Mouse (Mus musculus) erythroid progenitor cell, adult 5-6 weeks (primary cell): ENCODE data around the gene Cux1. TPM values are rescaled to one million over a fixed set of nuclear protein-coding genes. Genes with fewer than 3 reads are reported as not detected.

Source experiments
- ATAC-seq: replicated peaks from 2 replicates; pipeline ENCODE4 v1.8.0; 2016; ENCODE audit warnings: moderate number of reproducible peaks, mild to moderate bottlenecking, moderate TSS enrichment, inconsistent platforms; ENCODE audit not compliant: poor library complexity, low FRiP score, severe bottlenecking
- total RNA-seq, 2 experiments: library from RNA; stranded (forward) in 1 of 2; stranded (reverse) in 1 of 2; fragments of 150-400 nt in 1 of 2; fragments of 186-747, 209-891 nt in 1 of 2; gene quantifications; 2 replicates each; pipeline versions ENCODE4 v1.2.3 to v1.2.4; 2015 to 2017; ENCODE audit warnings: low replicate concordance in 2 of 2

Cux1 gene
- total RNA-seq (2015; ENCODE audit: low replicate concordance) = 42.3 and 57.3 TPM in 2 replicates
- 71.5 and 79.1 TPM in 2 replicates for total RNA-seq (2017; ENCODE audit: low replicate concordance)

DNA sequence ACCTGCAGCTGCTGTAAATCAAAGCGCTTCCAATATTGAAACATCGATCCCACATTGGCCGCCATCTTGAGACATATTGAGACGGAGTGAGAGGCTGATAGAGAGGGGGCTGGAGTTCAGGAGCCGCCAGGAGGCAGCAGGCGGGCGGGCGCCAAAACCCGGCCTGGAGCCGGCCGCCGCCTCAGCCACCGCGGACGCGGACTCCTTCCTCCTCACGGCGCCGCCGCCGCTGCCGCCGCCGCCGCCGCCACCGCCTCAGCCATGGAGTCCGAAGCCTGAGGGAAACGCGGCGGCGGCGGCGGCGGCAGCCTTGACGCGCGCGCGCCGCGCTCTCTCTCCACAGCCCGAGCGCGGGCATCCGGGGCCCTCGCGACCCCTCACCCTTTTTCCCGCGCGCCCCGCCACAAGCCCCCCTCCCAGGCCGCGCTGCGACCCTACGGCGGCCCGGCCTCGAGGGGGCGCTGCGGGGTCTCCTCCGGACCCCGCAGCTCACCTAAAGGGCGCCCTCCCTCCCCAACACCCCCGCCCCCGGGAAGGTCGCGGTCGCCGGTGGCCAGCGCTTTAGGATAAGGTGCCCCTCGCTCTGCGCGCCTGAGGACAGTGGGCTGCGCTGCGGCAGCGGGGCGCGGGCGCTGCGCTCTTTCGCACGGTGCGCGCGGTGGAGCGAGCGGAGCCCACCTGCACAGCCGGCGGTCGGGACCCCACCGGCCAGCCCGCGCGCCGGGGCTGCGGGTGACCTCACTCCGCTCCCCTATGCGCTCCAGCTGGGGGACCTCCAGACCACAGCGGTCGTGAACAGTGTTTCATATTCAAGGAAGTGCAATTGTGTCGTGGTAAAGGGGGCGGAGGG lies at the start of gene Cux1:
TSS of gene Cux1 (minus strand) at position 315 of the 850 bp plus-strand sequence.
- peak; percentile 83 for ATAC-seq

GRCm38 (mm10) chr5:136612391-136612790 lies 45.1 kb upstream of the Cux1 start:
- ATAC-seq = no peak

GRCm38 (mm10) chr5:136608814-136609434 lies 41.6 kb upstream of the Cux1 start:
- ATAC-seq = no peak

GRCm38 (mm10) chr5:136605144-136605543 lies 37.9 kb upstream of the Cux1 start:
- no peak for ATAC-seq

GRCm38 (mm10) chr5:136603176-136603964 lies 36.1 kb upstream of the Cux1 start:
- no peak for ATAC-seq

DNA sequence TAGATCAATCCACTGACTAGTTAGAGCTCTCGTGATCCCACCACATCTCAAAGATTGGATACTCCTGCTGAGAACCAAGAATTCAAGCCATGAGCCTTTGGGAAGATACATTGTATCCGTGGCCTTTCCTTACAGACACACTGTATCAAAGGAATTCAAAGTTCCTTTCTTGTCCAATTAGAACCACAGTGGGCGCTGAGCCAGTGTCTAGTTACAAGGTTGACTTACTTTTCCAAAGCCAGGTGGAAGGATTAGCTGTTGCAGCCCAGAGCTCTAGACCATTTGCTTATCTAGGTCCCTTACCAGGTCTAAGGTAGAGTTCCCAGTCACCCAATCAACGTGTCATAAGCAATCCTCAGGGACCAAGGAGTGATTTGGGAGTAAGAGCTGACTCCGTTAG lies 33.2 kb upstream of the Cux1 start:
- ATAC-seq = no peak

- no peak for ATAC-seq
Observed at GRCm38 (mm10) chr5:136594896-136595540, 27.7 kb upstream of the Cux1 start.

DNA sequence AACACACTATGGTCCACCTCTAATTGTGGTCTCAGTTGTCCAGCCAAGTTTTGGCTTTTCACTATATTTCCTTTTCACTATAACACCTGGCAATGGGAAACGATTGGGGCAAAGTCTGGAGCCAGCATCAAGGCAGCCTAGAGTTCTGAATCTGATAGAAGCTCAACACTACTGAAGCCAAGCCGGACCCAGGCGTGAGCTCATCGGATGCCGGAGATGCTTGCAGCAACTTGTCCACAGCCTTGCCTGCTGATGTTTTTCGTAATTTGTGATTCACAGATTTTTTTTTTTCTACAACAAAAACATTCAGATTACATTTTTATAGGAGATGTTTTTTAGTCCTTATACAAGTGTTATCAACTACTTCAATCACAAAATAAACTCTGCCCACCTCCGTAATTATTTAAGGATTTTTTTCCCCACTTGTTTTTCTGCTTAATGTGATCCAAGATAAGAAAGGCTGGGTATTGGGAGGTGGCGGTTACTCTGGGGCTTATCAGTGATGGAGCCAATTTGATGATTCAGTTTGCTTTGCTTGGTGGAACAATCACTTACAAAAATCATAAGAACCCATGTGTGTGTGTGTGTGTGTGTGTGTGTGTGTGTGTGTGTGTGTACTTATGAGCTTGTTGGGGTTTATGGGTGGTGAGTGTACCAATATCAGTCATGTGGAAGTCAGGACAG lies 24.7 kb upstream of the Cux1 start:
- ATAC-seq = no peak

- no peak for ATAC-seq
Observed at GRCm38 (mm10) chr5:136589002-136589401, 21.7 kb upstream of the Cux1 start.

- no peak for ATAC-seq
Observed at GRCm38 (mm10) chr5:136588471-136588870, 21.2 kb upstream of the Cux1 start.

- ATAC-seq = no peak
Observed at GRCm38 (mm10) chr5:136584676-136585285, 17.5 kb upstream of the Cux1 start.

GRCm38 (mm10) chr5:136583666-136584464 lies 16.6 kb upstream of the Cux1 start:
- ATAC-seq = no peak

DNA sequence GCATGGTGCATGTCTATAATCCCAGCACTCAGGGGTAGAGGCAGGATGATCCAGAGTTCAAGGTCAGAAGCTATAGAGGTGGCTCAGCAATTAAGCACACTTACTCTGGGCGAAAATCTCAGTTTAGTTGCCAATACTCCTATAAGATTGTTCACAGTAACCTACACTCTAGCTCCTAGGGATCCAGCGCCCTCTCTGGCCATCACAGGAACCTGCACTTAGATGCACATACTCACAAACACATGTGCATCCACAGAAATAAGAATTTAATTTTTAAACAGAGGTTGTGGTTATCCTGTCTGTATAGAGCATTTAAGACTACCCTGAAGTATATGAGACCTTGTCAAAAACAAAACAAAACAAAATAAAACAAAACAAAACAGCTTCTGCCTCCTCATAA lies 16.0 kb upstream of the Cux1 start:
- ATAC-seq = no peak

DNA sequence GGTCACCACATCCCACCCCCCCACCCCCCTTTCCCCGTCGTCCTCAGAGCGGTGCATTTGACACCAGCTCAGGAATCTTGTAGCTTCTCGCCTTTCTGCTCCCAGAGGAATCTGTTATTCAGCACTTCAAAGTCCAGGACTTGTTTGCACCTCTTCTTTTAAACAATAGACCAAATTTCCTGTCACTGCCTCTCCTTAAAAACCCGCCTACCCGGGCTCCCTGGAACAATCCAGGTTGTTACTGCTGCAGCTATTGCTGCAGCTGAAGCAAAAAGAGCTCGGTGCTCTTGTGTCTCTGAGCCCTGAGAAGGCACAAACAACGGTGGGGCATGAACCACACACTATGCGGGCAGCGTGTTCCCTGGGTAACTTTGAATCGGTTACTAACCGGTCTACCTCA lies 14.9 kb upstream of the Cux1 start:
- ATAC-seq = no peak

GRCm38 (mm10) chr5:136581625-136582024 lies 14.3 kb upstream of the Cux1 start:
- ATAC-seq = no peak

DNA sequence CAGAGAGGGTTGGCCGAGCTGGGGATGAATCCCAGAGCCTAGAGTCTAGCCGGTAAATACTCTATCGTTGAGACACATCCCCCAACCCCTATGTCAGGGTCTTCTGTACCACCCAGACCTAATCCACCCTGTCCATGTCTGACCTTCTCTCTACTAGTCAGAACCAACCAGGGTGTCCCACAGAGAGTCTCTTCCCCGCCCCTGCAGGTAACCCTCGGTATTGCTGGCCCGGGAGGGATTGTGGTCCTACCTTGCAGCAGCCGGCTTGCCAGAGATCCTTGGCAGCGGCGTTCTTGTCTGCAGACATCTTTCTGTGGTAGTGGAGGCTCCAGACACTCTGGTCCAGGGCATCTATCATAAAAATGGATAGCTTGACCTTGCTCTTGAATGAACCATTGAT lies 13.9 kb upstream of the Cux1 start:
- ATAC-seq = no peak

DNA sequence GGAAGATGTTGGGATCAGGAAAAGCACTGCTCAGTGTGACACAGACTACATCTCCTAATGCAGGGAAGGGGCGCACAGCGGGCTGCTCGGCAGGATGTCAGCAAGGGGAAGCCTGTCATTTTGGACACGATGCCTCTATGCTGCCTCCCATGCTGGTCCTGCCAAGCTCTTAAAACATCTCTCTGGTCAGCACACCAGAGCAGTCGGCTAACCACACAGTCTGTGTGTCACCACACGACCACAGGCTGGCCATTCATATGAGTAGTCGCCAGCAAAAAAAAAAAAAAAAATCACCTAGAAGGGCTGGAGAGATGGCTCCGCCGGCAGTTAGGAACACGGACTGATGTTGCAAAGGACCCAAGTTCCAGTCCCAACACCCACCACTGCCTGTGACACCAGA lies 10.9 kb upstream of the Cux1 start:
- ATAC-seq = no peak

DNA sequence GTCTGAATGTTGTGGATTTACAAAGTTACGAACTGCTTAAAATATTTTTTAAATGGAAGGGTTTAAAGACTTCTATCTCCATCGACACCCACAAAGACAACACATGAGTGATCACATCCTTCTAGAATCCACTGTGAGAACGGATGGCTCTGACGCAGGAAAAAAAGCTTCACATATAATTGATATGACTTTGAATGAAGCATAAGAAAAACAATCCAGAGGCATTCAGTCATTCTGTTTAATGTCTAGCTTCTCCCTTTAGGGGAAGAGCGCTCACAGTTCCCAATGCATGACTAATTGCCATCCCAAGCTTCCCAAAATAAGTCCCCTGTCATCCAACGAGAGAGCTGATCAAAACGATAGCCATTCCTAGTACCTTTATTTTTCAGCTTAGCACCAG lies 2.9 kb upstream of the Cux1 start:
- no peak for ATAC-seq
